Mouse (Mus musculus) liver, adult 2 months (tissue): ENCODE results near the gene Gm6793.

ENCODE experiments used
- CTCF ChIP-seq: fragments of 200-500 bp; IDR thresholded peaks from 2 replicates; pipeline ENCODE4 v1.5.1; 2011; ENCODE audit warnings: low read depth, low read length, control low read depth
- POLR2A ChIP-seq: fragments of 200-500 bp; IDR thresholded peaks from 2 replicates; pipeline ENCODE4 v1.6.1; 2011; ENCODE audit warnings: low read length, control low read depth; ENCODE audit not compliant: insufficient read depth; ENCODE audit errors: extremely low read depth

- TF ChIP-seq POLR2A (no peak), CTCF (no peak)
Measured at GRCm38 (mm10) chr8:112049984-112050383, 35.1 kb upstream of the Gm6793 start.
